Mouse (Mus musculus): ENCODE data around the gene Map10. TPM values are rescaled to one million over a fixed set of nuclear protein-coding genes. Genes with fewer than 3 reads are reported as not detected.

Map10 gene
- total and polyA plus RNA-seq, 2 experiments from 2014 or later = 4.1 to 5.5 TPM

DNA sequence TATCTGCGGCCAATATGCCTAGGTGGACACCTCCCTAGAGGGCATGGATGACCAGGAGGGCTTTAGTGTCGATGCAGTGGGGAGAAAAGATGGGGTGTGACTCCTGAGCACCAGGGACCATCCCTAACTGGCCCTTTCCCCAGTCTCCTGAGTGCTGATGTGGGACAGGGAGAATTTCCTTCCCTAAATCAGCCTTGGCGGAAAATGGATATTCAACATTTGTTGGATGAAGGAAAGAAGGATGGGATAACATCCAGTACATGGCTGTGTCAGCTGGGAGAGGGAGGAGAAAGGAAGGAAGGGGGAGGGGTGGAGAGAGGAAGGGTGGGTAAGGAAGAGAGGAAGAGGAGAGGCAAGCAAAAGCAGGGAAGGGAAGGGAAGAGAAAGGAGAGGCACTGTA is 21.3 kb downstream of the Map10 start:
- Histone ChIP-seq H3K9ac (replicated peaks; ENCODE audit: low read depth, low read length) (no peak overlapping the region), H3K4me3 (ENCODE audit: low read depth, low read length) (no peak overlapping the region), H3K4me1 (ENCODE audit: control insufficient read depth, insufficient read depth) (peaks cover 7% of the 10 kb centered on the region), H3K36me3 (replicated peaks; ENCODE audit: control insufficient read depth, insufficient read depth, low read length) (no peaks in the 10 kb centered on the region), H3K27me3 (ENCODE audit: control insufficient read depth, insufficient read depth, low read length) (no peaks in the 10 kb centered on the region), H3K9me3 (replicated peaks; ENCODE audit: control insufficient read depth, low read length) (no peaks in the 10 kb centered on the region), H3K4me2 (ENCODE audit: low read depth, low read length) (no peak overlapping the region), H3K27ac (ENCODE audit: low read depth) (no peak overlapping the region)
- ATAC-seq (ENCODE audit: insufficient read depth, low read depth) (no peak), DNase-seq (ENCODE audit: low spot score) (no peak)
- TF ChIP-seq EP300 (IDR thresholded peaks at IDR 0.05; ENCODE audit: low read depth) (no peak), CTCF (IDR thresholded peaks at IDR 0.05; ENCODE audit: low read depth) (no peak)
- WGBS = 73% methylated on average over 3 of the region's 3 CpGs

DNA sequence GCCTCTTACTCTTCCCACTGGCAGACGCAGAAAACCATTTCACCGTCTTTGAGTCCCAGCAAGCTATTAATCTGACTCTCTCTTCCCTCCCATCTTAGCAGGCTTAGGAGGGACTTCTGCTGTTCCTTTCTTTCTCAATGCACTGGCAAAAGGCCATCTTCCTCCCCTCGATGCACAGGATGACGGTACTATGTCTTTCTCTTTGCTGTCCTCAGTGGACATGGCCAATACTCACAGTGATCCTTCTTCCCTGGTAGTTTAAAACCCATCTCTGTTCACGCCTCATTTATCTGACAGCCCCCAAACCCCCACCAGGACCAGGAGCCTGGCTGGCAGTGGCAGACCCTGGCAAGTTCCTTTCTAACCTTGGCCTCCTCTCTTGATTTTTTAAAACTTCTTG is 22.8 kb downstream of the Map10 start:
- WGBS = 46% methylated on average over 5 of the region's 5 CpGs
- H3K9me3 ChIP-seq (replicated peaks; ENCODE audit: control insufficient read depth, low read length) = no peaks in the 10 kb centered on the region
- H3K27me3 ChIP-seq (ENCODE audit: control insufficient read depth, insufficient read depth, low read length) = no peaks in the 10 kb centered on the region
- H3K9ac ChIP-seq (replicated peaks; ENCODE audit: low read depth, low read length) = no peak overlapping the region
- DNase-seq (ENCODE audit: low spot score) = no peak
- no peak overlapping the region for H3K27ac ChIP-seq (ENCODE audit: low read depth)
- H3K4me1 ChIP-seq (ENCODE audit: control insufficient read depth, insufficient read depth) = no peaks in the 10 kb centered on the region
- no peak for ATAC-seq (ENCODE audit: insufficient read depth, low read depth)
- H3K36me3 ChIP-seq (replicated peaks; ENCODE audit: control insufficient read depth, insufficient read depth, low read length) = no peaks in the 10 kb centered on the region
- H3K4me2 ChIP-seq (ENCODE audit: low read depth, low read length) = no peak overlapping the region
- TF ChIP-seq CTCF (IDR thresholded peaks at IDR 0.05; ENCODE audit: low read depth) (no peak), EP300 (IDR thresholded peaks at IDR 0.05; ENCODE audit: low read depth) (no peak)
- H3K4me3 ChIP-seq (ENCODE audit: low read depth, low read length) = no peak overlapping the region

DNA sequence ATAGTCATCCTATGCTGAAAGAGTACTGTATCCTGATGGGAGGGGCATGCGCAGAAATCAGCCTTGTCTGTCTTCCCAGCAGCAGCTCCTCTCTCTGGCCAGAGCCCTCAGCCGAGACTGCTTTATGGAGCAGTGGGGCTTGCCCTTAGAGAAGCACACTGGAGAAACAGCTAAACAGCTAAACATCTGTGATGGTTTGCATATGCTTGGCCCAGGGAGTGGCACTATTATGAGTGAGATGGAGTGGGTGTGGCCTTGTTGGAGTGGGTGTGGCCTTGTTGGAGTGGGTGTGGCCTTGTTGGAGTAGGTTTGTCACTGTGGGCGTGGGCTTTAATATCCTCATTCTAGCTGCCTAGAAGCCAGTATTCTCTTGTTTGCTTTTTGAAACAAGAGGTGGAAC is 23.6 kb downstream of the Map10 start:
- no peak overlapping the region for H3K4me3 ChIP-seq (ENCODE audit: low read depth, low read length)
- H3K4me2 ChIP-seq (ENCODE audit: low read depth, low read length) = no peak overlapping the region
- no peak overlapping the region for H3K9ac ChIP-seq (replicated peaks; ENCODE audit: low read depth, low read length)
- DNase-seq (ENCODE audit: low spot score) = no peak
- no peaks in the 10 kb centered on the region for H3K36me3 ChIP-seq (replicated peaks; ENCODE audit: control insufficient read depth, insufficient read depth, low read length)
- no peak for ATAC-seq (ENCODE audit: insufficient read depth, low read depth)
- no peaks in the 10 kb centered on the region for H3K4me1 ChIP-seq (ENCODE audit: control insufficient read depth, insufficient read depth)
- H3K27ac ChIP-seq (ENCODE audit: low read depth) = no peak overlapping the region
- no peak for TF ChIP-seq CTCF (IDR thresholded peaks at IDR 0.05; ENCODE audit: low read depth)
- TF ChIP-seq EP300 (IDR thresholded peaks at IDR 0.05; ENCODE audit: low read depth) = no peak
- H3K27me3 ChIP-seq (ENCODE audit: control insufficient read depth, insufficient read depth, low read length) = no peaks in the 10 kb centered on the region
- WGBS = 83% methylated on average over 3 of the region's 3 CpGs
- peaks cover 5% of the 10 kb centered on the region for H3K9me3 ChIP-seq (replicated peaks; ENCODE audit: control insufficient read depth, low read length)

DNA sequence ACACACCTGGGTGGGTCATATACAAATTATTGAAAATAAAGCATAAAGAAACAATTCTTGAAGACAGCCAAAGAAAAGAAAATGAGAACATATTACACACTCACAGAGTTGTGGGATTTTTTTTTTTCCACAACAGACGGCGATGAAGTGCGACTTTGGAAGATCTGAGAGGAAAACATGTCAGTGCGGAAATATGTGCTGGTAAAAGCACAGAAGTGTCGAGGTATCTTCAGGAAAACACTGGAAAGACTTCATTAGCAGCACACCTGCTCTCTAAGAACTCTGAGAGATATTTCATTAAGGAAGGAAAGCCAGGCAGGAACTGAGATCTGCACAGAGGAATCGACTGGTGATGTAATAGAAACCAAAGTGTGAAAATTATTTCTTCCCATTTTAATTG is 26.3 kb downstream of the Map10 start:
- DNase-seq (ENCODE audit: low spot score) = no peak
- no peak for TF ChIP-seq CTCF (IDR thresholded peaks at IDR 0.05; ENCODE audit: low read depth)
- TF ChIP-seq EP300 (IDR thresholded peaks at IDR 0.05; ENCODE audit: low read depth) = no peak
- ATAC-seq (ENCODE audit: insufficient read depth, low read depth) = no peak
- no peak overlapping the region for H3K4me2 ChIP-seq (ENCODE audit: low read depth, low read length)
- H3K9ac ChIP-seq (replicated peaks; ENCODE audit: low read depth, low read length) = no peak overlapping the region
- no peaks in the 10 kb centered on the region for H3K36me3 ChIP-seq (replicated peaks; ENCODE audit: control insufficient read depth, insufficient read depth, low read length)
- H3K4me3 ChIP-seq (ENCODE audit: low read depth, low read length) = no peak overlapping the region
- H3K4me1 ChIP-seq (ENCODE audit: control insufficient read depth, insufficient read depth) = no peaks in the 10 kb centered on the region
- H3K27ac ChIP-seq (ENCODE audit: low read depth) = no peak overlapping the region
- H3K27me3 ChIP-seq (ENCODE audit: control insufficient read depth, insufficient read depth, low read length) = no peaks in the 10 kb centered on the region
- H3K9me3 ChIP-seq (replicated peaks; ENCODE audit: control insufficient read depth, low read length) = peaks cover 10% of the 10 kb centered on the region
- 77% methylated on average over 6 of the region's 6 CpGs for WGBS

DNA sequence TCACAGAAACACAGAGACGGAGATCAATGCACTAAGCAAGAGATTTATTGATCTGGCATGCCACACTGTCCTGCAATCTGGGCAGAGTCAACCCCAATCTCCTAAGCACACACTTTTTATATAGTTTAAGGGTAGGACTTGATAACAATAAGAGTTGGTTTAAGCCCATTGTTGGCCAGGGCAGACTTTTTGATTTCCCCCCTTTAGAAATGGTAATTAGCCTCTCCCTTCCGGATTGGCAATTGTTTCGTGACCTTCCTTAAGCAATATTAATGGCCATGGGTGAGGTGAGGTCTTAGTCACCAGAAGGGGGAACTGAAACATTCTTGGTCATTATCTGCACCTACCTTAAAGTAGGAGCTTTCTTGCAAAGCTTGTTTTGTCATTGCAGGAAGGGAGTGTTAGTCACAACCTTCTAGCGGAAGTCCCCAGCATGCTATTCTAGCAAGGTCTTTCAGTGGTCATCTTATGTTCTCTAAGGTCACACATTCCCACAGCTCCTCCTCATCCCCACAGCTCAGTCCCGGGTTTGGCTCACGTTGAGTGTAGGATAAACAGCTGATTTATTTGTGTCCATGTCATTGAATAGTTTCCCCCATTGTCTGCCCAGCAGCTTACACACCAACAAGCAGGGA is 29.9 kb downstream of the Map10 start:
- ATAC-seq (ENCODE audit: insufficient read depth, low read depth) (no peak), DNase-seq (ENCODE audit: low spot score) (no peak)
- peaks cover 10% of the 10 kb centered on the region for H3K9me3 ChIP-seq (replicated peaks; ENCODE audit: control insufficient read depth, low read length)
- TF ChIP-seq EP300 (IDR thresholded peaks at IDR 0.05; ENCODE audit: low read depth) = no peak
- TF ChIP-seq CTCF (IDR thresholded peaks at IDR 0.05; ENCODE audit: low read depth) = no peak
- no peaks in the 10 kb centered on the region for H3K36me3 ChIP-seq (replicated peaks; ENCODE audit: control insufficient read depth, insufficient read depth, low read length)
- no peak overlapping the region for H3K4me2 ChIP-seq (ENCODE audit: low read depth, low read length)
- 70% methylated on average over 6 of the region's 6 CpGs for WGBS
- H3K27ac ChIP-seq (ENCODE audit: low read depth) = no peak overlapping the region
- H3K9ac ChIP-seq (replicated peaks; ENCODE audit: low read depth, low read length) = no peak overlapping the region
- H3K27me3 ChIP-seq (ENCODE audit: control insufficient read depth, insufficient read depth, low read length) = no peaks in the 10 kb centered on the region
- no peak overlapping the region for H3K4me3 ChIP-seq (ENCODE audit: low read depth, low read length)
- no peaks in the 10 kb centered on the region for H3K4me1 ChIP-seq (ENCODE audit: control insufficient read depth, insufficient read depth)

DNA sequence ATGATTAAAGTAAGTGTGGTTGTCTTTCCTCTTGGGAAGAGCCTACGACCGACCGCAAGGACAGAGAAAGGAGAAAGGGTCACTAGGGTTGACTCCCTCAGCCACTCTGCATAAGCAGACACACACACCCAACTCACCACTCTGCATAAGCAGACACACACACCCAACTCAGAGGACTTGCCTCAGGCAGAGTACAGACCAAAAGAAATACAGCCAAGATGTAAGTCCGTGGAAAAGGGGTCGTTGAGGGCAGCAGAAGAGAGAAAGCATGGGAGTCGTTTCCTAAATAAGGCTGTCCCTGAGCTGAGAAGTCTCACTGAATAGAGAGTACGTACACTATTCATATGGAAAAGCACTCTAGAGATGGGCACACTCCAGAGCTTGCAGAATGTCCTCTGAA is 30.8 kb downstream of the Map10 start:
- TF ChIP-seq CTCF (IDR thresholded peaks at IDR 0.05; ENCODE audit: low read depth) = no peak
- no peak for TF ChIP-seq EP300 (IDR thresholded peaks at IDR 0.05; ENCODE audit: low read depth)
- ATAC-seq (ENCODE audit: insufficient read depth, low read depth) (no peak), DNase-seq (ENCODE audit: low spot score) (no peak)
- no peak overlapping the region for H3K9ac ChIP-seq (replicated peaks; ENCODE audit: low read depth, low read length)
- H3K4me3 ChIP-seq (ENCODE audit: low read depth, low read length) = no peak overlapping the region
- H3K4me2 ChIP-seq (ENCODE audit: low read depth, low read length) = no peak overlapping the region
- H3K9me3 ChIP-seq (replicated peaks; ENCODE audit: control insufficient read depth, low read length) = peaks cover 10% of the 10 kb centered on the region
- no peaks in the 10 kb centered on the region for H3K4me1 ChIP-seq (ENCODE audit: control insufficient read depth, insufficient read depth)
- H3K36me3 ChIP-seq (replicated peaks; ENCODE audit: control insufficient read depth, insufficient read depth, low read length) = no peaks in the 10 kb centered on the region
- H3K27me3 ChIP-seq (ENCODE audit: control insufficient read depth, insufficient read depth, low read length) = no peaks in the 10 kb centered on the region
- WGBS = 73% methylated on average over 7 of the region's 7 CpGs
- H3K27ac ChIP-seq (ENCODE audit: low read depth) = no peak overlapping the region
